Mouse (Mus musculus) liver, postnatal 0 days (tissue): ENCODE results near the gene Sptbn2. TPM values are rescaled to one million over a fixed set of nuclear protein-coding genes. Genes with fewer than 3 reads are reported as not detected.

ENCODE experiments used
- ATAC-seq: fragments of 200-750 bp; cut with Nextera tagmentation; 2 replicates; pipeline ENCODE4 v1.8.0; 2017; ENCODE audit warnings: mild to moderate bottlenecking, moderate library complexity
- DNase-seq: peaks from one replicate; pipeline ENCODE4 v3.0.0-alpha.2; 2016
- H3K27ac ChIP-seq: fragments of 300-500 bp; sonication (generic); 2 replicates; pipeline ENCODE4 v1.5.1; 2014; ENCODE audit warnings: antibody characterized with exemption, moderate library complexity, mild to moderate bottlenecking, low read depth
- H3K27me3 ChIP-seq: fragments of 300-500 bp; sonication (generic); 2 replicates; pipeline ENCODE4 v1.6.1; 2014; ENCODE audit warnings: low read length, control low read depth, mixed read lengths; ENCODE audit not compliant: insufficient read depth
- H3K36me3 ChIP-seq: fragments of 300-500 bp; sonication (generic); replicated peaks from 2 replicates; pipeline ENCODE4 v1.6.1; 2014; ENCODE audit warnings: mild to moderate bottlenecking, control low read depth, low read length, moderate library complexity, mixed read lengths; ENCODE audit not compliant: insufficient read depth
- H3K4me1 ChIP-seq: fragments of 300-500 bp; sonication (generic); 2 replicates; pipeline ENCODE4 v1.6.1; 2014; ENCODE audit warnings: antibody characterized with exemption, mild to moderate bottlenecking, control low read depth; ENCODE audit not compliant: insufficient read depth
- H3K4me2 ChIP-seq: fragments of 300-500 bp; sonication (generic); 2 replicates; pipeline ENCODE4 v1.6.1; 2014; ENCODE audit warnings: low read depth, mild to moderate bottlenecking, low read length, moderate library complexity, mixed read lengths
- H3K4me3 ChIP-seq: fragments of 300-500 bp; sonication (generic); 2 replicates; pipeline ENCODE4 v1.5.1; 2014; ENCODE audit warnings: low read depth, low read length
- H3K9ac ChIP-seq: fragments of 300-500 bp; sonication (generic); replicated peaks from 2 replicates; pipeline ENCODE4 v1.6.1; 2014; ENCODE audit warnings: mild to moderate bottlenecking, moderate library complexity
- H3K9me3 ChIP-seq: fragments of 300-500 bp; sonication (generic); 2 replicates; pipeline ENCODE4 v1.6.1; 2016; ENCODE audit warnings: mild to moderate bottlenecking, control low read depth, low read length, mixed read lengths
- CTCF ChIP-seq: sonication (generic); IDR thresholded peaks from 2 replicates; pipeline ENCODE4 v1.5.1; 2016; ENCODE audit warnings: antibody characterized with exemption, low read depth
- EP300 ChIP-seq: IDR thresholded peaks from 2 replicates; pipeline ENCODE4 v1.6.1; 2016; ENCODE audit warnings: antibody characterized with exemption, low read depth, mild to moderate bottlenecking
- WGBS: fragments of 180-500 bp; shearing (Covaris S2); extraction: QIAGEN DNeasy Blood & Tissue Kit; methylation state at CpG from one replicate; pipeline ENCODE4 v1.1.7; 2014; ENCODE audit not compliant: insufficient replicate concordance; 5-methylcytosine and 5-hydroxymethylcytosine counted together
- polyA plus RNA-seq: library from polyadenylated mRNA; unstranded; fragments of >200 nt; fragmentation: Nextera tagmentation; extraction: Ambion mirVana; gene quantifications from 2 replicates; pipeline ENCODE4 v1.2.1, GENCODE M21; 2015

Gene Sptbn2
- polyA plus RNA-seq, 1 experiment from 2014 or later: 0.59 TPM

GRCm38 (mm10) chr19:4718716-4719115 lies 7.7 kb downstream of the Sptbn2 start:
- no peaks in the 10 kb centered on the region for H3K36me3 ChIP-seq
- H3K27me3 ChIP-seq: peaks cover 14% of the 10 kb centered on the region
- no peaks in the 10 kb centered on the region for H3K9me3 ChIP-seq
- no peak; the same call in 1 of the 2 replicates for ATAC-seq
- peak; percentile 18 for DNase-seq
- H3K9ac ChIP-seq: no peak overlapping the region
- no peak overlapping the region for H3K4me2 ChIP-seq
- no peak overlapping the region for H3K4me3 ChIP-seq
- H3K4me1 ChIP-seq: peaks cover 10% of the 10 kb centered on the region
- TF ChIP-seq CTCF (no peak), EP300 (no peak)
- WGBS: 15% methylated on average over 10 of the region's 12 CpGs
- no peak overlapping the region for H3K27ac ChIP-seq

GRCm38 (mm10) chr19:4719351-4719764 lies 8.4 kb downstream of the Sptbn2 start:
- peaks cover 10% of the 10 kb centered on the region for H3K4me1 ChIP-seq
- no peak overlapping the region for H3K4me2 ChIP-seq
- no peak overlapping the region for H3K9ac ChIP-seq
- no peak overlapping the region for H3K4me3 ChIP-seq
- DNase-seq: peak; percentile 66
- H3K36me3 ChIP-seq: no peaks in the 10 kb centered on the region
- H3K9me3 ChIP-seq: no peaks in the 10 kb centered on the region
- peak; percentile 69 for ATAC-seq
- TF ChIP-seq EP300: no peak
- no peak for TF ChIP-seq CTCF
- no peak overlapping the region; the same call in 1 of the 2 replicates for H3K27ac ChIP-seq
- 33% methylated on average over 5 of the region's 5 CpGs for WGBS
- H3K27me3 ChIP-seq: peaks cover 8% of the 10 kb centered on the region

- no peak overlapping the region for H3K27ac ChIP-seq
- WGBS: 81% methylated on average over 15 of the region's 15 CpGs
Observed at GRCm38 (mm10) chr19:4720112-4720511, 9.1 kb downstream of the Sptbn2 start.

GRCm38 (mm10) chr19:4720671-4721244 lies 9.8 kb downstream of the Sptbn2 start:
- H3K4me3 ChIP-seq: peak overlapping the region; percentile 26
- peak overlapping the region; percentile 57 for H3K9ac ChIP-seq
- 30% methylated on average over 11 of the region's 11 CpGs for WGBS
- no peaks in the 10 kb centered on the region for H3K9me3 ChIP-seq
- peak overlapping the region; percentile 55; the same call in 1 of the 2 replicates for H3K27ac ChIP-seq
- no peaks in the 10 kb centered on the region for H3K27me3 ChIP-seq
- peak; percentile 83 for DNase-seq
- no peaks in the 10 kb centered on the region for H3K36me3 ChIP-seq
- TF ChIP-seq CTCF: no peak
- TF ChIP-seq EP300: no peak
- H3K4me2 ChIP-seq: peak overlapping the region; percentile 58
- ATAC-seq: peak; percentile 84
- peaks cover 10% of the 10 kb centered on the region for H3K4me1 ChIP-seq

More at GRCm38 (mm10) chr19:4720112-4720511, 9.1 kb downstream of the Sptbn2 start:
- H3K4me3 ChIP-seq: no peak overlapping the region
- H3K27me3 ChIP-seq: peaks cover under 1% of the 10 kb centered on the region; the same call in 1 of the 2 replicates
- no peak overlapping the region for H3K9ac ChIP-seq
- DNase-seq (no peak), ATAC-seq (no peak)
- H3K36me3 ChIP-seq: no peaks in the 10 kb centered on the region
- H3K4me2 ChIP-seq: peak overlapping the region; percentile 58
- no peak for TF ChIP-seq CTCF
- no peak for TF ChIP-seq EP300
- H3K4me1 ChIP-seq: peaks cover 10% of the 10 kb centered on the region
- H3K9me3 ChIP-seq: no peaks in the 10 kb centered on the region

- Histone ChIP-seq H3K4me1 (no peaks in the 10 kb centered on the region), H3K4me2 (no peak overlapping the region), H3K4me3 (no peak overlapping the region), H3K9ac (no peak overlapping the region), H3K9me3 (no peaks in the 10 kb centered on the region), H3K36me3 (no peaks in the 10 kb centered on the region), H3K27ac (no peak overlapping the region), H3K27me3 (no peaks in the 10 kb centered on the region)
- TF ChIP-seq CTCF: no peak
- ATAC-seq: no peak
- 59% methylated on average over 9 of the region's 9 CpGs for WGBS
- DNase-seq: no peak
Observed at GRCm38 (mm10) chr19:4729186-4729585, 18.2 kb downstream of the Sptbn2 start.

- DNase-seq: no peak
- Histone ChIP-seq H3K9me3 (no peaks in the 10 kb centered on the region), H3K9ac (no peak overlapping the region), H3K27me3 (no peaks in the 10 kb centered on the region), H3K4me1 (no peaks in the 10 kb centered on the region), H3K27ac (no peak overlapping the region), H3K36me3 (no peaks in the 10 kb centered on the region), H3K4me3 (no peak overlapping the region), H3K4me2 (no peak overlapping the region)
- 64% methylated on average over 3 of the region's 3 CpGs for WGBS
- no peak for ATAC-seq
- TF ChIP-seq EP300 (no peak), CTCF (no peak)
Observed at GRCm38 (mm10) chr19:4733052-4733451, 22.1 kb downstream of the Sptbn2 start.
